Mouse (Mus musculus) heart, embryonic 16.5 days (tissue): ENCODE measurements at regions not wholly inside any gene's neighbourhood (a gene's known extent, or its start where the extent isn't known, plus 50 kb on each side); places are given as distances from the start of the nearest gene placed in this dataset.

ENCODE experiments used
- ATAC-seq: fragments of 200-750 bp; cut with Nextera tagmentation; replicated peaks from 2 replicates; pipeline ENCODE4 v1.8.0; 2017; ENCODE audit warnings: moderate number of reproducible peaks; ENCODE audit not compliant: insufficient read depth, low FRiP score; ENCODE audit errors: extremely low read depth
- H3K27ac ChIP-seq: fragments of 300-500 bp; sonication (generic); 2 replicates; pipeline ENCODE4 v1.5.1; 2014; ENCODE audit warnings: mild to moderate bottlenecking, low read length, control low read depth, moderate library complexity
- H3K27me3 ChIP-seq: fragments of 300-500 bp; sonication (generic); 2 replicates; pipeline ENCODE4 v1.6.1; 2014; ENCODE audit warnings: low read length, mixed read lengths; ENCODE audit not compliant: control insufficient read depth, insufficient read depth
- H3K36me3 ChIP-seq: fragments of 300-500 bp; sonication (generic); 2 replicates; pipeline ENCODE4 v1.6.1; 2014; ENCODE audit not compliant: control insufficient read depth, insufficient read depth
- H3K4me1 ChIP-seq: fragments of 300-500 bp; sonication (generic); 2 replicates; pipeline ENCODE4 v1.6.1; 2014; ENCODE audit warnings: low read length, mixed read lengths; ENCODE audit not compliant: control insufficient read depth, insufficient read depth
- H3K4me2 ChIP-seq: fragments of 300-500 bp; sonication (generic); 2 replicates; pipeline ENCODE4 v1.6.1; 2014; ENCODE audit warnings: low read depth, mild to moderate bottlenecking, control low read depth, low read length
- H3K4me3 ChIP-seq: fragments of 300-500 bp; sonication (generic); 2 replicates; pipeline ENCODE4 v1.5.1; 2014; ENCODE audit warnings: mild to moderate bottlenecking, control low read depth, low read length
- H3K9ac ChIP-seq: fragments of 300-500 bp; sonication (generic); 2 replicates; pipeline ENCODE4 v1.6.1; 2014; ENCODE audit warnings: low read length, control low read depth
- H3K9me3 ChIP-seq: fragments of 300-500 bp; sonication (generic); replicated peaks from 2 replicates; pipeline ENCODE4 v1.6.1; 2016; ENCODE audit warnings: low read length; ENCODE audit not compliant: control insufficient read depth
- WGBS: fragments of 180-500 bp; shearing (Covaris S2); extraction: QIAGEN DNeasy Blood & Tissue Kit; methylation state at CpG from one replicate; pipeline ENCODE4 v1.1.7; 2014; 5-methylcytosine and 5-hydroxymethylcytosine counted together

GRCm38 (mm10) chr1:77896226-77896625 lies 300.7 kb downstream of the Pax3 start:
- no peak overlapping the region for H3K9ac ChIP-seq
- no peak overlapping the region for H3K27ac ChIP-seq
- no peaks in the 10 kb centered on the region for H3K27me3 ChIP-seq
- ATAC-seq, result no peak
- WGBS, result 46% methylated on average over 5 of the region's 5 CpGs
- no peak overlapping the region for H3K4me2 ChIP-seq
- H3K36me3 ChIP-seq, result no peaks in the 10 kb centered on the region
- no peak overlapping the region for H3K4me3 ChIP-seq
- H3K9me3 ChIP-seq, result no peaks in the 10 kb centered on the region
- no peaks in the 10 kb centered on the region for H3K4me1 ChIP-seq

DNA sequence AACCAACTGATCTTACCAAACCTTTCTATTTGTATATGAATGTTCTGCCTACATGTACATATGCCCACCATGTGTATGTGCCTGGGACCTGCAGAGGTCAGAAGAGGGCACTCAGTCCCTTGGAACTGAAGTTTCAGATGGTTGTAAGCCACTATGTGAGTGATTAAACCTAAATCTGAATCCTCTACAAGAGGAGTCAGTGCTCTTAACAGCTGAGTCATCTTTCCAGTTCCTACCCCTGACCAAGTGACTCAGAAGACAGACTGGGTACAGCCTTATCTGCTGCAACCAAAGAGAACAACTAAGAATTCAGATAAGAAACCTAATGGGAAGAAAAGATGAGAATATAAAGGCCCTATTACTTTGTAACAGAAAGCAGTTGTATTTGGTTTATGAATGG lies 317.9 kb downstream of the Pax3 start:
- Histone ChIP-seq H3K36me3 (no peaks in the 10 kb centered on the region), H3K9ac (no peak overlapping the region), H3K9me3 (no peaks in the 10 kb centered on the region), H3K27ac (no peak overlapping the region), H3K4me3 (no peak overlapping the region), H3K27me3 (no peaks in the 10 kb centered on the region), H3K4me1 (no peaks in the 10 kb centered on the region), H3K4me2 (no peak overlapping the region)
- no peak for ATAC-seq

GRCm38 (mm10) chr1:77870125-77870524 lies 326.8 kb downstream of the Pax3 start:
- no peaks in the 10 kb centered on the region for H3K36me3 ChIP-seq
- no peak overlapping the region for H3K4me3 ChIP-seq
- H3K27ac ChIP-seq, result no peak overlapping the region
- H3K9ac ChIP-seq, result no peak overlapping the region
- no peaks in the 10 kb centered on the region for H3K27me3 ChIP-seq
- H3K4me2 ChIP-seq, result no peak overlapping the region
- H3K9me3 ChIP-seq, result no peaks in the 10 kb centered on the region
- ATAC-seq, result no peak
- WGBS, result 31% methylated on average over 2 of the region's 2 CpGs
- no peaks in the 10 kb centered on the region for H3K4me1 ChIP-seq

DNA sequence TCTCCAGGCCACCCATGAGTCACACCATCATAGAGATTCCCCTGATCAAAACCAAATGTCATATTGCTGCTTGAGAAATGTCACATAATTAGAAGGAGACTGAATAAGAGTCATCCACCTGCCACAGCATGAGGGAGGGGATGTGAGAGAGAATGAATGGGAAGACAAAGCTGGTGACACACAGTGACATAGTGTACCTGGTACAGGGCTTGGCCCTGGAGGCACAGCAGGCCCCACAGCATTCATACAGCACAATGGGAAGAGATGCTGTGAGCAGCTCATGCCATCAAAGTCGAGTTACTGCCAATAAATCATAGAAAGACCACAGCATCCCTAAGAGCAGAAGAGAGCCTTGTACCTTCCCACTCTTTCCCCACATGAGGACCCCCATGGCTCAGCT lies 327.8 kb downstream of the Pax3 start:
- Histone ChIP-seq H3K9ac (no peak overlapping the region), H3K9me3 (no peaks in the 10 kb centered on the region), H3K27me3 (no peaks in the 10 kb centered on the region), H3K4me1 (no peaks in the 10 kb centered on the region), H3K36me3 (no peaks in the 10 kb centered on the region), H3K4me2 (no peak overlapping the region), H3K27ac (no peak overlapping the region), H3K4me3 (no peak overlapping the region)
- ATAC-seq, result no peak
- 47% methylated on average over 1 of the region's 1 CpGs for WGBS

DNA sequence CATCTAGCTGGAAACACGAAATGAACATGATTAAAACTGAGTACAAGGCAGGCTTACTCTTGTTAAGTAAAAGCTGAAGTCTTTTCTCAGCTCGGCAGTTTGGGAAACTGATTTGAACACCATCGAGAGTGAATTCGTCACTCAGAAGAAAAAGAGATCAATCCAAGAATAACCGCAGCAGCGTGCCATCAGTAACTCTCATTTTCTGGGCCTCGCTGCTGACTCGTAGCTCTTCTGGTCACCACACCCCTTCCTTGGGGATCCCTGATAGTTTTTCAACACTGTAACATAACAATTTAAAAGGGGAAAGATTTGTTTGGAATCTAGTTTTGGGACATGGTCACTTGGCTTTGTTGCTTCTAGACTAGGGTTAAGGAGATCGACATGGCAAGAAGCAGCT lies 337.0 kb downstream of the Pax3 start:
- H3K9ac ChIP-seq, result no peak overlapping the region
- H3K27me3 ChIP-seq, result no peaks in the 10 kb centered on the region
- no peak overlapping the region for H3K4me3 ChIP-seq
- no peaks in the 10 kb centered on the region for H3K36me3 ChIP-seq
- H3K4me1 ChIP-seq, result no peaks in the 10 kb centered on the region
- ATAC-seq, result no peak
- no peak overlapping the region for H3K4me2 ChIP-seq
- 82% methylated on average over 9 of the region's 9 CpGs for WGBS
- no peaks in the 10 kb centered on the region for H3K9me3 ChIP-seq
- H3K27ac ChIP-seq, result no peak overlapping the region

GRCm38 (mm10) chr1:77854366-77854765 lies 339.5 kb upstream of the Epha4 start:
- Histone ChIP-seq H3K27me3 (no peaks in the 10 kb centered on the region), H3K4me1 (no peaks in the 10 kb centered on the region), H3K4me2 (no peak overlapping the region), H3K4me3 (no peak overlapping the region), H3K27ac (no peak overlapping the region), H3K9me3 (no peaks in the 10 kb centered on the region), H3K9ac (no peak overlapping the region), H3K36me3 (no peaks in the 10 kb centered on the region)
- 67% methylated on average over 1 of the region's 1 CpGs for WGBS
- no peak for ATAC-seq

- Histone ChIP-seq H3K4me3 (no peak overlapping the region), H3K4me1 (no peaks in the 10 kb centered on the region), H3K36me3 (no peaks in the 10 kb centered on the region), H3K9me3 (no peaks in the 10 kb centered on the region), H3K4me2 (no peak overlapping the region), H3K27ac (no peak overlapping the region), H3K27me3 (no peaks in the 10 kb centered on the region), H3K9ac (no peak overlapping the region)
- ATAC-seq, result no peak
- 78% methylated on average over 9 of the region's 9 CpGs for WGBS
Observed at GRCm38 (mm10) chr1:77847766-77848615, 333.1 kb upstream of the Epha4 start.

GRCm38 (mm10) chr1:77846039-77846727 lies 331.3 kb upstream of the Epha4 start:
- no peaks in the 10 kb centered on the region for H3K4me1 ChIP-seq
- H3K9ac ChIP-seq, result no peak overlapping the region
- ATAC-seq, result no peak
- no peaks in the 10 kb centered on the region for H3K36me3 ChIP-seq
- no peaks in the 10 kb centered on the region for H3K27me3 ChIP-seq
- 56% methylated on average over 12 of the region's 12 CpGs for WGBS
- no peak overlapping the region for H3K4me2 ChIP-seq
- no peak overlapping the region for H3K27ac ChIP-seq
- no peaks in the 10 kb centered on the region for H3K9me3 ChIP-seq
- no peak overlapping the region for H3K4me3 ChIP-seq

- H3K4me2 ChIP-seq, result no peak overlapping the region
- H3K27me3 ChIP-seq, result no peaks in the 10 kb centered on the region
- no peak for ATAC-seq
- WGBS, result 36% methylated on average over 9 of the region's 9 CpGs
- no peak overlapping the region for H3K27ac ChIP-seq
- no peaks in the 10 kb centered on the region for H3K9me3 ChIP-seq
- H3K36me3 ChIP-seq, result no peaks in the 10 kb centered on the region
- H3K9ac ChIP-seq, result no peak overlapping the region
- no peaks in the 10 kb centered on the region for H3K4me1 ChIP-seq
- H3K4me3 ChIP-seq, result no peak overlapping the region
Observed at GRCm38 (mm10) chr1:77840672-77841071, 325.8 kb upstream of the Epha4 start.
